Mouse (Mus musculus) forebrain, embryonic 10.5 days (tissue): ENCODE data around the gene Abcd3. TPM values are rescaled to one million over a fixed set of nuclear protein-coding genes. Genes with fewer than 3 reads are reported as not detected.
"Not testable (repeated sequence)": the region's sequence is repeated elsewhere in the genome, so short reads cannot be mapped to it uniquely, and the experiment has no call there.

ENCODE experiments used
- DNase-seq: peaks from one replicate; pipeline ENCODE4 v3.0.0-alpha.2; 2017; ENCODE audit warnings: low spot score; ENCODE audit errors: extremely low spot score
- H3K27ac ChIP-seq: fragments of 300-500 bp; sonication (generic); 2 replicates; pipeline ENCODE4 v1.5.1; 2016; ENCODE audit warnings: mild to moderate bottlenecking
- H3K27me3 ChIP-seq: fragments of 300-500 bp; sonication (generic); 2 replicates; pipeline ENCODE4 v1.6.1; 2016; ENCODE audit warnings: mild to moderate bottlenecking; ENCODE audit not compliant: poor library complexity, severe bottlenecking
- H3K36me3 ChIP-seq: fragments of 300-500 bp; sonication (generic); replicated peaks from 2 replicates; pipeline ENCODE4 v1.6.1; 2016; ENCODE audit warnings: mild to moderate bottlenecking, moderate library complexity
- H3K4me1 ChIP-seq: fragments of 300-500 bp; sonication (generic); 2 replicates; pipeline ENCODE4 v1.6.1; 2016
- H3K4me3 ChIP-seq: fragments of 300-500 bp; sonication (generic); 2 replicates; pipeline ENCODE4 v1.5.1; 2016; ENCODE audit warnings: mild to moderate bottlenecking, moderate library complexity
- H3K9me3 ChIP-seq: fragments of 300-500 bp; sonication (generic); 2 replicates; pipeline ENCODE4 v1.6.1; 2016; ENCODE audit warnings: mild to moderate bottlenecking, moderate library complexity
- WGBS: fragments of 180-500 bp; shearing (Covaris S2); methylation state at CpG from one replicate; pipeline ENCODE4 v1.1.7; 2016; 5-methylcytosine and 5-hydroxymethylcytosine counted together
- polyA plus RNA-seq: library from polyadenylated mRNA; unstranded; fragments of >200 nt; fragmentation: Nextera tagmentation; extraction: Ambion mirVana; gene quantifications from 2 replicates; pipeline ENCODE4 v1.2.1, GENCODE M21; 2016

Abcd3 gene
- polyA plus RNA-seq, 1 experiment from 2014 or later = 45.6 TPM

GRCm38 (mm10) chr3:121754319-121755090, 60.6 kb downstream of the Abcd3 start:
- WGBS = 87% methylated on average over 10 of the region's 10 CpGs
- not testable (repeated sequence) for DNase-seq, H3K4me1 ChIP-seq, H3K9me3 ChIP-seq, H3K36me3 ChIP-seq, H3K4me3 ChIP-seq, H3K27me3 ChIP-seq
- 0 out of 2 replicates have a peak overlapping the region, but pooled peaks have one; percentile 20 for H3K27ac ChIP-seq

- not testable (repeated sequence) for H3K4me3 ChIP-seq, DNase-seq
Measured at GRCm38 (mm10) chr3:121741186-121741848, 73.8 kb downstream of the Abcd3 start.

DNA sequence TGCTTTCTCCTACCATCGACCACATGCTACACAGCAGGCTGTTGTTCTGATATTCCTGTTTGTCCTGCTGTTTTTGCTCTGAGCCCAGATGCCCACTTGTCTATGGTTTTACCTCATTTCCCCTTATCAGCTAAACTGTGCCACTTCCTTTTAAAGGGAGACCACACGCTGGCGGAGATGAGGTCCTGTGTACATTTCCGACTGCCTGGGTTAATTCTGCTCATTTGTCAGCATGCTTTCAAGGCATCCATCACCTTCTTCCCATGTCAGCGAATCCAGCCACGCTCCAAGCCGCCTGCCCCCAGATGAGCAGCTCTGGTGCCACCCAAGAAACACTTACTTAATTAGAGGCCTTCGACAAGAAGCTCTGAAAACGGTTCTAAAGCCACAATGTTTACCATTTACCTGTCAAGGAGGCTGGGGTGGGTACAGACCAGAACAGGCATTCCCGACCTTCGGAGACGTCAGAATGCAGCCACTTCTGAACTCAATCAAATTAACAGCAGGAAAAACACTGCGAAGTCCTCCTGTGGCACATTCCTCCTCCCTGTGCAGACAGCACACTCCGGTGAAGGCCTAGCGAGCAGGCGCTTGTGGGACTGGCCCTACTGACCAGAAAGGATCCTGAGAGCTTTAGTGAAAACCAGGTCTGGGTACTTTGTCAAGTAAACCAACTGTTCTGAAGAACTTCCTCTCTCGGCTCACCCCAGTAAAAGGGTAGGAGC, 75.5 kb downstream of the Abcd3 start:
- WGBS = 75% methylated on average over 17 of the region's 17 CpGs
- H3K9me3 ChIP-seq = peaks cover under 1% of the 10 kb centered on the region; the same call in 1 of the 2 replicates
- no peaks in the 10 kb centered on the region for H3K27me3 ChIP-seq
- no peak overlapping the region for H3K27ac ChIP-seq
- H3K4me3 ChIP-seq = no peak overlapping the region
- no peak for DNase-seq
- H3K36me3 ChIP-seq = peaks cover 9% of the 10 kb centered on the region; the same call in 1 of the 2 replicates
- H3K4me1 ChIP-seq = peaks cover 17% of the 10 kb centered on the region

More at GRCm38 (mm10) chr3:121741186-121741848, 73.8 kb downstream of the Abcd3 start:
- not testable (repeated sequence) for H3K27me3 ChIP-seq, H3K27ac ChIP-seq, H3K9me3 ChIP-seq, H3K36me3 ChIP-seq
- WGBS = 89% methylated on average over 4 of the region's 4 CpGs
- peaks cover 11% of the 10 kb centered on the region for H3K4me1 ChIP-seq

DNA sequence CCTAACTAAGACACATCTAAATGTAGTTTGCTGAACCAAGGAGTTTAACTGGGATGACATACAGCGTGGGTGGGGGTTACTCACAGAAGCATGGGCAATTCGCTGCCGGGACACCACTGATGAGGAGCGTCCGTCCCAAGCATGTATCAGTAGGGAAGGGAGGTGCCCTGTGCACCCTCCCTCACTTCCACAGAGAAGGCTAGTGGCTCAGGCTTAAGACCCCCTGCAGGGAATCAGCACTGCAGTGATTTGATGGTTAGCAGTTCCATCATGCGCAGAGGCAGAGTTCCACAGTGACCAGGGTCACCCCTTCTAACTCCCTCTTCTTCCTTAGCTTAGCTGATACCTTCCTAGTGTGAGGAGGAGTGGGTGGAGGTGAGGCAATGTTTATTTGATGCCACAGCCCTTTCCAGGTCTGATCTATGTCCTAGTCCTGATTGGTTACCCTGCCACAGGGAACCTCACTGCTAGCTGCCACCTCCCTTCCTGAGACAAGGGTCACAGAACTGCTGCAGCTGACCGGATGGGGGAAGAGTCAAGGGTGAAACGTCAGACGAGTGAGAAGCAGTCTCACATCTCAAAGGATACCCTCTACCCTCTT, 76.3 kb downstream of the Abcd3 start:
- H3K4me3 ChIP-seq = no peak overlapping the region
- peaks cover 15% of the 10 kb centered on the region for H3K36me3 ChIP-seq
- no peaks in the 10 kb centered on the region for H3K9me3 ChIP-seq
- H3K4me1 ChIP-seq = peaks cover 17% of the 10 kb centered on the region
- H3K27ac ChIP-seq = no peak overlapping the region
- no peaks in the 10 kb centered on the region for H3K27me3 ChIP-seq
- 81% methylated on average over 9 of the region's 9 CpGs for WGBS
- DNase-seq = peak; percentile 13

DNA sequence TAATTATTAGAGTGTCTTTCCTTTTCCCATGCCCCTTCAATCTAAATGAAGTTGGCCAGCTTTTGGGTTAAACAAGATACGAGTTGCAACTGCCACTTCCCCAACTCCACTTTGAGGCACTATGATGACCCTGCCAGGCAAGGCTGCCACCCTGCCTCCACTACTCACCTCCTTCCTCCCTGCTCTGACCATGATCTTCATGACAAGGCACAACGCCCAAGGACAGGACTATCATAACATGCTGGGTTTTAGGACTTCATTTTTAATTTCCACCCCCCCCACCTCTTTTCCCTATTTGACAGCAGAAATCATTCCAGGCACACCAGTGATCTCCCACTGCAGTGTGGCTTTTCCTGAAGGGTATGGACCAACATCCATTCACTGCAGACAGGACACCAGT, 77.2 kb downstream of the Abcd3 start:
- 72% methylated on average over 2 of the region's 2 CpGs for WGBS

GRCm38 (mm10) chr3:121737453-121737852, 77.6 kb downstream of the Abcd3 start:
- Histone ChIP-seq H3K27me3 (no peaks in the 10 kb centered on the region), H3K4me1 (peaks cover 17% of the 10 kb centered on the region), H3K4me3 (no peak overlapping the region), H3K36me3 (peaks cover 28% of the 10 kb centered on the region), H3K9me3 (no peaks in the 10 kb centered on the region), H3K27ac (no peak overlapping the region)
- peak; percentile 23 for DNase-seq
- WGBS = 50% methylated on average over 1 of the region's 1 CpGs

More for the DNA sequence above, 77.2 kb downstream of the Abcd3 start:
- peaks cover 17% of the 10 kb centered on the region for H3K4me1 ChIP-seq
- peak; percentile 11 for DNase-seq
- no peaks in the 10 kb centered on the region for H3K9me3 ChIP-seq
- H3K36me3 ChIP-seq = peaks cover 23% of the 10 kb centered on the region
- no peak overlapping the region for H3K27ac ChIP-seq
- H3K4me3 ChIP-seq = no peak overlapping the region
- no peaks in the 10 kb centered on the region for H3K27me3 ChIP-seq

DNA sequence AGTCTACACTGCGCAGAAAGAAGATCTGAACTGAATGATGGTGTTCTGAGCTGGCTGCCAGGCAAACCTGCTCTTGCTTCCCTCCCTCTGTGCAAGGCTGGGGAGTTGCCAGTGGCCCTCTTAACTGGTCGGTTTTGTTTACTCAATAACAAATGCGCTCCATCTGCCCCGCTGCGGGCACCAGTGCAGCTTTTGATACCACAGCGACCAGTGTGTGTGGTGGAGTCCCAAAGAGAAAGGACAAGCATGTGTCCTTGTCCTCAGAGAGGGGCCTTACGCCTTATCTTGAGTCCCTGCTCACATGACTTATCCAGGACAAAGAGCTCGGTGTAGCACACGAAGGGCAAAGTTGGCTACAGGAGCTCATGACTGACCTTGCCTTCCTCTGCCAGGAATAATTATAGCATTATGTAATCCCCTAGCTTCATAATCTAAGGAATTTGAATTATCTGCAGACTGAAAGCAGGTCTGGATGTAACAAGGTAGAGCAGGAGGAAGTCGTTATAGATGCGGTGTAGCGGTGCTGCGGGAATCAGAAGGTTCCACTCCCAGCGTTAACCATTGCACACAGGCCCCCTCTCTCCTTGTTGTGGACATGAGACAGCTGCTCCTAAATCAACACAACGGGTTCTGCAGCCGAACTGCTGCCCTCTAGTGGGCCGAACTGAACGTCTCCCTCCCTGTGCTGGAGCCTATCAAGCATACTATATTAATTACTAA, 78.9 kb downstream of the Abcd3 start:
- Histone ChIP-seq H3K4me1 (peaks cover 17% of the 10 kb centered on the region), H3K27ac (peak overlapping the region; percentile 75), H3K4me3 (no peak overlapping the region), H3K27me3 (no peaks in the 10 kb centered on the region), H3K36me3 (peaks cover 40% of the 10 kb centered on the region), H3K9me3 (no peaks in the 10 kb centered on the region)
- 38% methylated on average over 18 of the region's 18 CpGs for WGBS
- DNase-seq = peak; percentile 74

DNA sequence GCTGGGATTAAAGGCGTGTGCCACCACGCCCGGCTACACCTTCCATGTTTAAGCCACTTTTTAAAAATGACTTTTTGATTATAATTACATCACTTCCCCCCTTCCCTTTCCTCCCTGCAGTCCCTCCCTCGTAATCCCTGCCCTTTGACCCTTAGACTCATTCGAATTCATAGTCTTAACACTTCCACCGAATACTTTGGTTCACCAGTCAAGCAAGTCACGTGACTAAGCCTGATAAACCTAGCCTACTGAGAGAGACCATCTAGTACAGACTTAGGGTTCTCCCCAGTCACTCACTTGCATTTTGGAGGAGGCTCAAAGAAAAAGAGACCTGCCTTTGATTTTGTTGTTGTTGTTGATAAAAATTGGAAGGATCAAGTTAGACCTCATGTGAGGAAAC, 79.6 kb downstream of the Abcd3 start:
- H3K27me3 ChIP-seq = no peaks in the 10 kb centered on the region
- no peak overlapping the region for H3K4me3 ChIP-seq
- peak; percentile 13 for DNase-seq
- H3K4me1 ChIP-seq = peaks cover 17% of the 10 kb centered on the region
- peaks cover 42% of the 10 kb centered on the region for H3K36me3 ChIP-seq
- 74% methylated on average over 7 of the region's 7 CpGs for WGBS
- no peaks in the 10 kb centered on the region for H3K9me3 ChIP-seq
- peak overlapping the region; percentile 75 for H3K27ac ChIP-seq

DNA sequence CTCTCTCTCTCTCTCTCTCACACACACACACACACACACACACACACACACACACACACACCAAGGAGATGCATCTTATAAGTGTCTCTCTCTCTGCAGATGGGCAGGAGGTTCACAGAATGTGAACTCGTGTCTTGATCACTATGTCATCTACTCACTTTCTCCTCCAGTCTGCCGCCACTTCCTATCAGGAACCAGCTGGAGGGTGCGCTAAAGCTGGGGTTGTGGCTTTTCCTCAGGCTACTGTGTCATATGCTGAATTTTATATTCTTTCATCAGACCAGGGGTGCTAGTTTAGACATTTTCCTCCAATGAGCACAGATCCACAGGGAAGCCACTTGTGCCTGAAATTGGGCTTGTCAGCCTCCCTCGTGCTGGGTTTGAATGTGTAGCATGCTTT, 85.4 kb downstream of the Abcd3 start:
- Histone ChIP-seq H3K27me3 (peaks cover 9% of the 10 kb centered on the region), H3K4me1 (peaks cover 10% of the 10 kb centered on the region), H3K4me3 (no peak overlapping the region), H3K36me3 (peaks cover 53% of the 10 kb centered on the region), H3K9me3 (no peaks in the 10 kb centered on the region), H3K27ac (no peak overlapping the region)
- 89% methylated on average over 4 of the region's 4 CpGs for WGBS
- no peak for DNase-seq

DNA sequence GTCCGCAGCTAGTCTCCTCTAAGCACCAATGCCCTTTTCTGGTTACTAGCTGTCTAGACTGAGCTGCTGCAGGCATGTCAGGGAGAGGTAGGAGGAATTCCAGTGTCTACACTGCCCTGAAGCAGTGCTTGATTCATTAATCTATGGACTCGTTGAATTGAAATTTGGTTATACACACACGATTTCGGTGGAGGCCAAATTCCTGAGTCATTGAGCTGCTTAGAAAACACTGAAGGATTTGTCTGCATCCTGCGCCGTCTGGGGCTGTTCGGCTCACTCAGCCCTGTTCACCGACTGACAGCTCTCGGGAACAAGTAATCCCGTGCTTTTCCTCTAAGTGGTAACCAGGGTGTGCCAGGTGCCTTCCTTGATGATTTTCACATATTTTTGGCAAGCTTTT, 89.5 kb downstream of the Abcd3 start:
- Histone ChIP-seq H3K4me3 (no peak overlapping the region), H3K4me1 (peaks cover 42% of the 10 kb centered on the region)

DNA sequence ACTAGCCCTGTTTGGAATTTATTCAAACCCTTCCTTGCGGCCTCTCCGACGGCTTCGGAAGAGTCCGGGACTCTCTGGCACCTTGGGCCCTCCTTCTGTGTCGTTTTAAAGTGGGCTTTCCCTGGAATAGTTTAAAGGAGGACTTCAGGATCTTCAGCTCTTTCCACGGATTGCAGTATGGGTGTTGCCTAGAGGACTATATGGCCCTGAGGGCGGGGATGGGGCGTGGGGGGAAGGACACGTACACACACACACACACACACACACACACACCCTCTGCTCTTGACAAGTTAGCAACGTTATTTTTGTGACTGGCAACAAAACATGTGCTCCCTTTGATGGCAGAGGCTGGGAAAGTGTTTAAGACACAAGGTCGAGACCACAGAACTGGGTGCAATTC, 90.5 kb downstream of the Abcd3 start:
- peaks cover 10% of the 10 kb centered on the region for H3K36me3 ChIP-seq
- no peaks in the 10 kb centered on the region for H3K9me3 ChIP-seq
- no peak for DNase-seq
- WGBS = 49% methylated on average over 12 of the region's 12 CpGs
- H3K27me3 ChIP-seq = peaks cover 51% of the 10 kb centered on the region
- peaks cover 41% of the 10 kb centered on the region for H3K4me1 ChIP-seq
- H3K27ac ChIP-seq = no peak overlapping the region
- peak overlapping the region; percentile 69 for H3K4me3 ChIP-seq

More for the DNA sequence above, 89.5 kb downstream of the Abcd3 start:
- Histone ChIP-seq H3K9me3 (no peaks in the 10 kb centered on the region), H3K27ac (no peak overlapping the region), H3K36me3 (peaks cover 21% of the 10 kb centered on the region), H3K27me3 (peaks cover 46% of the 10 kb centered on the region)
- WGBS = 87% methylated on average over 10 of the region's 10 CpGs
- DNase-seq = no peak

GRCm38 (mm10) chr3:121723968-121724524, 91.1 kb downstream of the Abcd3 start:
- no peak for DNase-seq
- Histone ChIP-seq H3K4me3 (peak overlapping the region; percentile 69), H3K36me3 (peaks cover 5% of the 10 kb centered on the region; the same call in 1 of the 2 replicates), H3K27me3 (peaks cover 51% of the 10 kb centered on the region), H3K9me3 (no peaks in the 10 kb centered on the region), H3K27ac (peak overlapping the region; percentile 85), H3K4me1 (peaks cover 45% of the 10 kb centered on the region)
- WGBS = 7% methylated on average over 20 of the region's 20 CpGs
